In genomic region chr7:39517616-39518177, GRCm38 (mm10) we compare ENCODE assay signal across 8 mouse cellular contexts. TPM values are rescaled to one million over a fixed set of nuclear protein-coding genes. Genes with fewer than 3 reads are reported as not detected.
DNase-seq lines count a peak whose midpoint lies in the region; ATAC-seq lines count a peak whose summit lies in the region.

TSS of gene Zfp619 (plus strand) at chr7:39517766.

- H3K9ac ChIP-seq in heart, embryonic 14.5 days (ENCODE audit: low read length), result peak within 1 kb of the TSS; percentile 82
- H3K9ac ChIP-seq in liver, embryonic 13.5 days, result peak within 1 kb of the TSS; percentile 75
- H3K9ac ChIP-seq in stomach, embryonic 16.5 days (ENCODE audit: low read length), result peak within 1 kb of the TSS; percentile 95

- peak; percentile 90 for DNase-seq in c-Kit-negative CD71-positive TER-119-positive erythroid progenitor cells, embryonic 14.5 days (ENCODE audit: low read depth, low spot score)
- peak; percentile 93 for DNase-seq in fibroblast of lung, adult 2 months (ENCODE audit: low read depth)
- DNase-seq in kidney, postnatal 14 days, result peak; percentile 95
- peak; percentile 93 for DNase-seq in liver, embryonic 13.5 days
- peak; percentile 94 for DNase-seq in neural tube, embryonic 10.5 days (ENCODE audit: extremely low spot score, low spot score)

- 0 out of 4 replicates have a peak, but pooled peaks cover 0 to 2% of the 10 kb centered on the region in 2 experiments for H3K4me1 ChIP-seq in heart, embryonic 14.5 days (ENCODE audit: control insufficient read depth in 2 of 2, insufficient read depth in 2 of 2, low read length in 2 of 2)
- peaks cover 8% of the 10 kb centered on the region for H3K4me1 ChIP-seq in liver, embryonic 13.5 days (replicated peaks)
- peaks cover 3% of the 10 kb centered on the region; the same call in 1 of the 2 replicates for H3K4me1 ChIP-seq in stomach, embryonic 16.5 days (ENCODE audit: control insufficient read depth, insufficient read depth, low read length)

- peak within 1 kb of the TSS; percentile 99 to 100 for H3K27ac ChIP-seq in heart, embryonic 14.5 days (replicated peaks in 1 of 2; ENCODE audit: control insufficient read depth in 1 of 2, insufficient read depth in 1 of 2, low read depth in 2 of 2, low read length in 2 of 2)
- H3K27ac ChIP-seq in liver, embryonic 13.5 days, result peak within 1 kb of the TSS; percentile 76
- peak within 1 kb of the TSS; percentile 99 for H3K27ac ChIP-seq in stomach, embryonic 16.5 days (ENCODE audit: low read length)

- no peaks in the 10 kb centered on the region for H3K27me3 ChIP-seq in heart, embryonic 14.5 days (ENCODE audit: control insufficient read depth, insufficient read depth, low read length)
- no peaks in the 10 kb centered on the region for H3K27me3 ChIP-seq in liver, embryonic 13.5 days
- no peaks in the 10 kb centered on the region for H3K27me3 ChIP-seq in stomach, embryonic 16.5 days (ENCODE audit: control insufficient read depth, insufficient read depth, low read length)

- H3K4me3 ChIP-seq in heart, embryonic 14.5 days (ENCODE audit: control insufficient read depth in 1 of 2, insufficient read depth in 1 of 2, low read depth in 1 of 2, low read length in 2 of 2), result peak within 1 kb of the TSS; percentile 61 to 67
- peak within 1 kb of the TSS; percentile 67 for H3K4me3 ChIP-seq in liver, embryonic 13.5 days (replicated peaks)
- H3K4me3 ChIP-seq in stomach, embryonic 16.5 days (replicated peaks; ENCODE audit: low read length), result peak within 1 kb of the TSS; percentile 75

- H3K4me2 ChIP-seq in heart, embryonic 14.5 days (ENCODE audit: low read length), result peak within 1 kb of the TSS; percentile 66
- peak within 1 kb of the TSS; percentile 73 for H3K4me2 ChIP-seq in liver, embryonic 13.5 days
- H3K4me2 ChIP-seq in stomach, embryonic 16.5 days (ENCODE audit: low read depth, low read length), result peak within 1 kb of the TSS; percentile 69

- no peaks in the 10 kb centered on the region for H3K9me3 ChIP-seq in heart, embryonic 14.5 days (ENCODE audit: control insufficient read depth, low read length)
- no peaks in the 10 kb centered on the region for H3K9me3 ChIP-seq in liver, embryonic 13.5 days (replicated peaks)
- H3K9me3 ChIP-seq in stomach, embryonic 16.5 days (replicated peaks; ENCODE audit: control insufficient read depth, low read length), result no peaks in the 10 kb centered on the region

- under 1% methylated on average over 43 of the region's 43 CpGs for WGBS in heart, embryonic 14.5 days
- 0% methylated on average over 43 of the region's 43 CpGs for WGBS in liver, embryonic 13.5 days (ENCODE audit: insufficient replicate concordance)
- under 1% methylated on average over 43 of the region's 43 CpGs for WGBS in stomach, embryonic 16.5 days

- H3K36me3 ChIP-seq in heart, embryonic 14.5 days (ENCODE audit: control insufficient read depth, insufficient read depth, low read length), result no peaks in the 10 kb centered on the region
- H3K36me3 ChIP-seq in liver, embryonic 13.5 days, result no peaks in the 10 kb centered on the region
- peaks cover 4% of the 10 kb centered on the region; the same call in 1 of the 2 replicates for H3K36me3 ChIP-seq in stomach, embryonic 16.5 days (ENCODE audit: control insufficient read depth, insufficient read depth, low read length)

- peak; percentile 90 for ATAC-seq in CD4-positive, CD25-positive, alpha-beta regulatory T cell, adult 4 months
- peak; percentile 98 for ATAC-seq in heart, embryonic 14.5 days (ENCODE audit: insufficient number of reproducible peaks, insufficient read depth, low FRiP score, low read depth)
- ATAC-seq in liver, embryonic 13.5 days (ENCODE audit: low read depth), result peak; percentile 97
- ATAC-seq in stomach, embryonic 16.5 days (ENCODE audit: insufficient read depth, low FRiP score), result peak; percentile 98

RNA-seq across cellular contexts. Expression of gene Zfp619, which starts in this region (rescaled TPM):
- 1 to 10 TPM in 1 of 2 experiments, under 1 TPM in 1; 0.92 to 1.0 TPM for polyA plus RNA-seq in CD4-positive, CD25-positive, alpha-beta regulatory T cell, adult 4 months (2017; shearing (Covaris generic))
- 2.0 and 2.4 TPM in 2 replicates for polyA plus RNA-seq in heart, embryonic 14.5 days (2014; fragmentation: Nextera tagmentation; extraction: Ambion mirVana)
- polyA plus RNA-seq in liver, embryonic 13.5 days (2015; fragmentation: Nextera tagmentation; extraction: Ambion mirVana), result 0.18 and 0.23 TPM in 2 replicates
- 1.3 and 1.7 TPM in 2 replicates for polyA plus RNA-seq in stomach, embryonic 16.5 days (2015; fragmentation: Nextera tagmentation; extraction: Ambion mirVana)

Comparison
In these comparisons a context has a peak if more than half of its experiments do, and no peak if none do; other contexts are left out.
1. Peak in every context shown above with its lines: DNase-seq, ATAC-seq, H3K4me3 ChIP-seq and H3K27ac ChIP-seq.
2. Peak in DNase-seq, ATAC-seq, H3K4me3 ChIP-seq, H3K27ac ChIP-seq, H3K9ac ChIP-seq and H3K4me2 ChIP-seq in liver, embryonic 13.5 days; RNA of the gene not detected or under 1 TPM.